Mouse (Mus musculus): Measurements from ENCODE around the gene Olfr1250.

GRCm38 (mm10) chr2:89691980-89692379, 30.7 kb upstream of the Olfr1250 start:
- no peak for TF ChIP-seq GATA1 (IDR thresholded peaks at IDR 0.05; ENCODE audit: low read length)
- TF ChIP-seq TAL1 (IDR thresholded peaks at IDR 0.05; ENCODE audit: low read length), result no peak
